Mouse (Mus musculus) midbrain, embryonic 13.5 days (tissue): ENCODE measurements around the gene AC134908.4. TPM values are rescaled to one million over a fixed set of nuclear protein-coding genes. Genes with fewer than 3 reads are reported as not detected.
A peak's percentile ranks its signal among the peaks of the same experiment; 100 is the strongest.
"Not testable (repeated sequence)": the region's sequence is repeated elsewhere in the genome, so short reads cannot be mapped to it uniquely, and the experiment has no call there.

Experiments
- ATAC-seq: fragments of 200-750 bp; cut with Nextera tagmentation; 2 replicates; pipeline ENCODE4 v1.8.0; 2017; ENCODE audit warnings: mild to moderate bottlenecking, moderate TSS enrichment, moderate library complexity
- H3K27ac ChIP-seq: fragments of 300-500 bp; sonication (generic); 2 replicates; pipeline ENCODE4 v1.5.1; 2015; ENCODE audit warnings: inconsistent platforms, mild to moderate bottlenecking, moderate library complexity
- H3K27me3 ChIP-seq: fragments of 300-500 bp; sonication (generic); 2 replicates; pipeline ENCODE4 v1.6.1; 2015; ENCODE audit warnings: mild to moderate bottlenecking, inconsistent platforms
- H3K36me3 ChIP-seq: fragments of 300-500 bp; sonication (generic); 2 replicates; pipeline ENCODE4 v1.6.1; 2015; ENCODE audit warnings: mild to moderate bottlenecking, inconsistent platforms
- H3K4me1 ChIP-seq: fragments of 300-500 bp; sonication (generic); replicated peaks from 2 replicates; pipeline ENCODE4 v1.6.1; 2015; ENCODE audit warnings: inconsistent platforms
- H3K4me2 ChIP-seq: fragments of 300-500 bp; sonication (generic); replicated peaks from 2 replicates; pipeline ENCODE4 v1.6.1; 2015; ENCODE audit warnings: moderate library complexity, mild to moderate bottlenecking, inconsistent platforms
- H3K4me3 ChIP-seq: fragments of 300-500 bp; sonication (generic); replicated peaks from 2 replicates; pipeline ENCODE4 v1.5.1; 2015; ENCODE audit warnings: mild to moderate bottlenecking, inconsistent platforms
- H3K9ac ChIP-seq: fragments of 300-500 bp; sonication (generic); replicated peaks from 2 replicates; pipeline ENCODE4 v1.6.1; 2015; ENCODE audit warnings: mild to moderate bottlenecking, inconsistent platforms
- H3K9me3 ChIP-seq: fragments of 300-500 bp; sonication (generic); 2 replicates; pipeline ENCODE4 v1.6.1; 2016; ENCODE audit warnings: mild to moderate bottlenecking, inconsistent platforms
- WGBS: fragments of 180-500 bp; shearing (Covaris S2); methylation state at CpG from one replicate; pipeline ENCODE4 v1.1.7; 2015; 5-methylcytosine and 5-hydroxymethylcytosine counted together
- polyA plus RNA-seq: library from polyadenylated mRNA; unstranded; fragments of >200 nt; fragmentation: Nextera tagmentation; extraction: Ambion mirVana; gene quantifications from 2 replicates; pipeline ENCODE4 v1.2.1, GENCODE M21; 2015

AC134908.4 gene
- polyA plus RNA-seq, 1 experiment from 2014 or later = not detected

- no peak overlapping the region for H3K27ac ChIP-seq
- peaks cover 18% of the 10 kb centered on the region for H3K4me1 ChIP-seq
- no peaks in the 10 kb centered on the region for H3K9me3 ChIP-seq
- no peak overlapping the region for H3K9ac ChIP-seq
- WGBS = 90% methylated on average over 11 of the region's 11 CpGs
- no peak for ATAC-seq
- no peak overlapping the region for H3K4me2 ChIP-seq
- H3K36me3 ChIP-seq = peaks cover 44% of the 10 kb centered on the region
- no peak overlapping the region for H3K4me3 ChIP-seq
- peaks cover 41% of the 10 kb centered on the region for H3K27me3 ChIP-seq
These were observed 22.2 kb upstream of the AC134908.4 start for GRCm38 (mm10) chr17:25817662-25818061.

GRCm38 (mm10) chr17:25813471-25813870, 18.0 kb upstream of the AC134908.4 start:
- Histone ChIP-seq H3K27ac (no peak overlapping the region), H3K27me3 (peaks cover 24% of the 10 kb centered on the region), H3K9me3 (no peaks in the 10 kb centered on the region), H3K4me3 (peak overlapping the region; percentile 17), H3K4me2 (peak overlapping the region; percentile 39), H3K36me3 (peaks cover 25% of the 10 kb centered on the region), H3K4me1 (peaks cover 46% of the 10 kb centered on the region), H3K9ac (peak overlapping the region; percentile 65)
- ATAC-seq = no peak
- WGBS = 3% methylated on average over 20 of the region's 20 CpGs

DNA sequence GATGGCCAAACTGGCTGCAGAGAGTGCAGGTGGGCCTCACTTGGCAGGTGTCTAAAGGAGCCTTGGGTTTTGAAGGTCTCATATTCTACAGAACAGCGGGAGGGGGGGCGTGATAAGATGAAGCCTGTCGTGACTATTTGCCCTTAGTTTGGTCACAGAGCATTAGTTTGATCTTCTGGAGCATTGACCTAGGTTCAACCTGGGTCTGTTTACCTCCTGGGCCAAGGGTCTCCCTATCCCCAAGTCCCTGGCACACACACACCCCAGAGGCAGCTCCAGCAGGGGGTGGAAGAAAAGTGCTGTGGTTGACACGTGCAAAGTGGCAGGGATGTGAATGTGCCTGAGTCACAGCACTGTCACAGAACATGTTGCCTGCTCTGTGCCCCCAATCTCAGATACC, 15.4 kb upstream of the AC134908.4 start:
- peak overlapping the region; percentile 88 for H3K4me2 ChIP-seq
- no peaks in the 10 kb centered on the region for H3K9me3 ChIP-seq
- no peaks in the 10 kb centered on the region for H3K36me3 ChIP-seq
- peak overlapping the region; percentile 96; the same call in 1 of the 2 replicates for H3K9ac ChIP-seq
- ATAC-seq = no peak
- H3K27me3 ChIP-seq = peaks cover 6% of the 10 kb centered on the region; the same call in 1 of the 2 replicates
- H3K4me1 ChIP-seq = peaks cover 52% of the 10 kb centered on the region
- 69% methylated on average over 4 of the region's 4 CpGs for WGBS
- peak overlapping the region; percentile 88 for H3K4me3 ChIP-seq
- H3K27ac ChIP-seq = no peak overlapping the region

DNA sequence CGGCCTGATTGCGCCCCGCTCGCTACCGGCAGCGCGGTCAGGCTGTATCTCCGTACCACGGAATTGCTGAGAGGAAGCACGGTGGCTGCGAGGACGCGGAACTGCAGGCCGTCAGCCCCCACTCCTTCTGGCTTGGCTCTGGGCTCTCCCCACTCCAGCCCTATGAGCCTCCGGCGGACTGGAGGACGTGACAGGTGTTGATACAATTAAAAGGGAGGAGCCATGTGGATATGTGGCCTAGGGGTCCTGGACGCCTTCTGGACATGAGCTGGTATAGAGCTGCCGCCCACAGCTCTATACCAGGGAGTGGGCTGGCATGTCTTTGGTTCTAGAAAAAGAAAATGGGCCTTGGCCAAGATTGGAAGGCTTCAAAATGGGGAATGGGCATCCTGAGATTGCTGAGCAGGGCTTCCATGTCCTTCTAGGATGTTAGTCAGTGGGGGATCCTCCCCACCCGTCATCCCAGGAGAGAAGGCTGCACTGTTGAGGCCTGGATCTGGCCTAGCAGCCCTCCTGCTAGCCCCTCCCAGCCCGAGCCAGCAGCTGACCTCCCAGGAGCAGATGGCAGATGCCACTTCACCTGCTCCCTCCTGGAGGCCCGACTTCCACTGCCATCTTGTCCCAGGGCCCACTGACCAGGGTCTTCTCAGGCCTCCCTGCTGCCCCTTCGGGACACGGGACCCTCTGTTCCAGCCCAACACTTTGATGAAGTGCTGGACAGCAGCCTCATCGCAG, 14.3 kb upstream of the AC134908.4 start:
- H3K9me3 ChIP-seq = no peaks in the 10 kb centered on the region
- H3K36me3 ChIP-seq = no peaks in the 10 kb centered on the region
- H3K4me3 ChIP-seq = peak overlapping the region; percentile 88
- H3K9ac ChIP-seq = peak overlapping the region; percentile 96
- H3K27ac ChIP-seq = peak overlapping the region; percentile 99
- peaks cover 52% of the 10 kb centered on the region for H3K4me1 ChIP-seq
- ATAC-seq = peak; percentile 74
- peaks cover 6% of the 10 kb centered on the region; the same call in 1 of the 2 replicates for H3K27me3 ChIP-seq
- WGBS = 5% methylated on average over 25 of the region's 25 CpGs
- H3K4me2 ChIP-seq = peak overlapping the region; percentile 88

DNA sequence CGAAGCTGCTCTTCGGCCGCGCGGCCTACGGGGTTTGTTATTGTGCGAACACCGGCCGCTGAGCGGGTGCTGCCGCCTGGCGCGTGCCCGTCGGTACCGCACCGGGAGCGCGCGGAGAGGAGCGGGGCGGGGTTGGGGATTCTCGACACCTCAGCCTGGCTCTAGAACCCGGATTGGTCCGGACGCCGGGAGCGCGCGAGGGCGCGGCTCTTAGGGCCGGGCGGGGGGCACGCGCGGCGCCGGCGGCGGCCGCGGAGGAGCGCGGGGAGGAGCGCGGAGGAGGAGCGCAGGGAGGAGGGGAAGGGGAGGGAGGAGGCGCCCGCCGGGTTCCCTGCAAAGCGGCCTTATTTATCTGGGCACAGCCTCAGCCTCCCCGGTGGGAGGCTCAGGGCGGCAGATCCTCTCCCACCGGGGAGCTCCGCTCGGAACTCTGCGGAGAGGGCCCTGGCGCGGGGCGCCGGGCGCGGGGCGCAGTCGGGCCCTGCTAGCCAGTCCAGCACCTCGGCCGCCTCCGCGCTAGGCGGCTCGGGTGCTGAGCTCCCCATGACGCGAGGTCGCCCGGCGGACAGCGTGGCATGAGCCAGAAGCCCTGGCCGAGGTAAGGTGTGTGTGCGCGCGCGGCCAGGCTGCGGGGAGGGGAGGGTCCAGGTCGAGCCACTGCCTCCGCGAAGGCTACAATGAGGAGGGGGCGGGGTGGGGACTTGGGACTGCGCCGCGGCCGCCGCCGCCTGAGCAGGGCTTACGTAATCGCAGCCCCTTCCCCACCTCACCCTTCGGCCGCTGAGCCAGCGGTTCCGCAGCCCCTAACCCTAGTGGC, 13.5 kb upstream of the AC134908.4 start, which contains the start of gene Fbxl16:
Fbxl16 (plus strand) TSS at position 297 of the 817 bp plus-strand sequence.
- H3K4me3 ChIP-seq = peak within 1 kb of the TSS; percentile 88
- peaks cover 6% of the 10 kb centered on the region; the same call in 1 of the 2 replicates for H3K27me3 ChIP-seq
- H3K36me3 ChIP-seq = no peaks in the 10 kb centered on the region
- H3K9me3 ChIP-seq = no peaks in the 10 kb centered on the region
- WGBS = under 1% methylated on average over 76 of the region's 100 CpGs
- ATAC-seq = peak; percentile 77
- peaks cover 51% of the 10 kb centered on the region for H3K4me1 ChIP-seq
- peak within 1 kb of the TSS; percentile 88 for H3K4me2 ChIP-seq
- H3K27ac ChIP-seq = peak within 1 kb of the TSS; percentile 99
- peak within 1 kb of the TSS; percentile 96 for H3K9ac ChIP-seq

GRCm38 (mm10) chr17:25808028-25808427, 12.6 kb upstream of the AC134908.4 start:
- Histone ChIP-seq H3K9me3 (no peaks in the 10 kb centered on the region), H3K27me3 (peaks cover 6% of the 10 kb centered on the region; the same call in 1 of the 2 replicates), H3K4me3 (peak overlapping the region; percentile 88), H3K27ac (peak overlapping the region; percentile 99), H3K9ac (peak overlapping the region; percentile 96), H3K4me1 (peaks cover 52% of the 10 kb centered on the region), H3K36me3 (no peaks in the 10 kb centered on the region), H3K4me2 (peak overlapping the region; percentile 88)
- 32% methylated on average over 5 of the region's 5 CpGs for WGBS
- no peak for ATAC-seq

- 55% methylated on average over 2 of the region's 2 CpGs for WGBS
- H3K4me3 ChIP-seq = not testable (repeated sequence)
- H3K4me1 ChIP-seq = peaks cover 52% of the 10 kb centered on the region
These were observed 12.0 kb upstream of the AC134908.4 start for GRCm38 (mm10) chr17:25807452-25807851.

DNA sequence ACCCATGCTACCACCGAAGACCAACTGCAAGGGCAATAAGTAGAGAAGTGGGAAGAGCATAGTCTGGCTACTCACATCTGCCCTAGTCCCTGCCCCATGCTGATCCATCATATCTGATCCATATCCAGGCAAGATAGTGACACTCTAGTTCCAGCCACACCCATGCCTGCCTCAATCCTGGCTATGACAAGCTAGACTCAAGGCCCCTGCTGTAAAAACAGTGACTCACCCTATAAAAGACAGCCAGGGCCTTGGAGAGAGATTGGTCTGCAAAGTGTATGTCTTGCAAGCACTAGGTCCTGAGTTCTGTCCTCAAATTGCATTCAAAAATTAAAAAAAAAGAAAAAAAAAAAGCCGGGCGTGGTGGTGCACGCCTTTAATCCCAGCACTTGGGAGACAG, 11.0 kb upstream of the AC134908.4 start:
- Histone ChIP-seq H3K4me1 (peaks cover 52% of the 10 kb centered on the region), H3K36me3 (no peaks in the 10 kb centered on the region), H3K4me3 (no peak overlapping the region), H3K27ac (no peak overlapping the region), H3K4me2 (no peak overlapping the region), H3K9ac (no peak overlapping the region), H3K9me3 (no peaks in the 10 kb centered on the region), H3K27me3 (no peaks in the 10 kb centered on the region)
- 95% methylated on average over 4 of the region's 4 CpGs for WGBS
- ATAC-seq = no peak

More at GRCm38 (mm10) chr17:25807452-25807851, 12.0 kb upstream of the AC134908.4 start:
- not testable (repeated sequence) for H3K27me3 ChIP-seq, H3K27ac ChIP-seq, H3K9me3 ChIP-seq, H3K36me3 ChIP-seq, H3K9ac ChIP-seq, ATAC-seq, H3K4me2 ChIP-seq

DNA sequence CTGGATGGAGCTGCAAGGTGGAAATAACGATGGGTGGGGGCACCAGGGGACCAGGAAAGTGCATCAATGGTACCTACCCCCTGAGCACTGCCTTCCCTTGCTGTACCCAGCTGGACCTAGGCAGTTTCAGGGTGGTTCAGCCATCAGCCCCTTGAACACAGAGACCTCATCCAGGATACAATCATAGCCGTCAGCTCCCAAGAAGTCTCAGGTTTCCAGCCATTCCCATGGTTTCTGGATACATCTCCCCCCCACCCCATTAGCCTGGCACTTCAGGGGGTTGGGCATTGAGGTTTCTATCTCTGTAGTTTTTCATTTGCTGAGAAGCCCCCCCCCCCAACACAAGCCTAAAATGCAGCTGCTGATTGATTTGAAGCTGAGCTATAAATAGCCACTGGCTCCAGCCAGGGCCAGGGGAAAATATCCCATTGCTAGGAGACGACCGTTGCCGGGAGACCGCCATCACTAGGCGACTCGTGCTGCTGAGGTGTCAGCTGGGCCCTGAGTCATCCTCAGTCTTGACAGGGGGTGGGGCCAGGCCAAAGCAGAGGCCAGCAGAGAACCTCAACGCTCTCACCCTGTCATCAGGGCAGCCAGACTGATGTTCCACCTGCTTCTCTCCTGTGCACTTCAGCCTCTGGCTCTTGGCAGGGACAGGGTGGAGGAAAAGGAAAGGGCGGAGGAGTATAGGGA, 7.5 kb upstream of the AC134908.4 start:
- Histone ChIP-seq H3K9ac (peak overlapping the region; percentile 51), H3K27ac (peak overlapping the region; percentile 95), H3K4me1 (peaks cover 32% of the 10 kb centered on the region), H3K36me3 (no peaks in the 10 kb centered on the region), H3K9me3 (no peaks in the 10 kb centered on the region), H3K4me2 (peak overlapping the region; percentile 52), H3K4me3 (peak overlapping the region; percentile 12; the same call in 1 of the 2 replicates), H3K27me3 (no peaks in the 10 kb centered on the region)
- WGBS = 6% methylated on average over 10 of the region's 10 CpGs
- peak; percentile 95 for ATAC-seq

DNA sequence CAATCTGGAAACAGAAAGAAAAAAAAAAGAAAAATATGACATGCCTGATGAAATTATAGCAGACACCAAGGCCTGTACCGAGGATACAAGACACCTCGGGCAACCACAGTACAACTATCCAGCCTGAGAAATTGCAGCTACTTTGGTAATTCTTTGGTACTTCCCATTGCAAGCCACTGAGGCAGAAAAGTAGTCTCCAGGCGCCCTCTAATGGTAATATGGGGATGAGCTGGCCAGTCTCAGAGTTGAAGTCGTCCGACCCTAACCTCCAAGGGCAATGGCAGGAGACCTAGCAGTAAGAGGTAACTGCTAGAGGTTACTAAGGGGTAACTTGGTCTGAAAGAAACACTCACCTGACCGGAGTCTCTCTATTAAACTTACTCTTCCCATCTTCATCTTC, 5.6 kb upstream of the AC134908.4 start:
- no peak overlapping the region for H3K4me2 ChIP-seq
- no peaks in the 10 kb centered on the region for H3K9me3 ChIP-seq
- no peak overlapping the region for H3K27ac ChIP-seq
- no peak overlapping the region for H3K9ac ChIP-seq
- ATAC-seq = no peak
- H3K27me3 ChIP-seq = no peaks in the 10 kb centered on the region
- no peaks in the 10 kb centered on the region for H3K36me3 ChIP-seq
- no peak overlapping the region for H3K4me3 ChIP-seq
- WGBS = 10% methylated on average over 6 of the region's 6 CpGs
- peaks cover 42% of the 10 kb centered on the region for H3K4me1 ChIP-seq

DNA sequence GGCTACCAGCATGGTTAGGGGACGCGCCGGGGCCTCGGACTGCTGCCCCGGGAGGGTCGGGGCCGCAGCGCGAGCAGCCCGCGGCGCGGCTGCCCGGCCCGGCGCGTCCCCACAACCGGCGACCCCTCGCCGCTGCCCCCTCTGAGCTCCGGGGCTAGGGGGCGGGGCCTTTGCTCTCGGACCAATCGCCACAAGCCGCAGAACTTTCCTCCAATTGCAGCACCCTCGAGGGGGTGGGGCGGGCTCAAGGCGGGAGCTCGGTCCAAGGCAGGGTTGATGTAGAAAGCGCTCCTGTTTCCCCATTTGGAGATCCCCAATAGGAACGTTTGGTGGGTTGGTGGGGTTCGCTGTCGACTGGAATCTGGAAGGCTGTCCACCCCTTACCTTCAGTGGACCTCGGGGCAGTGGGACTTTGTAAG, 1.5 kb upstream of the AC134908.4 start, which contains the start of gene Metrn:
Metrn (minus strand) TSS at position 186 of the 419 bp plus-strand sequence.
- Histone ChIP-seq H3K9ac (peak within 1 kb of the TSS; percentile 71), H3K27ac (peak within 1 kb of the TSS; percentile 60; the same call in 1 of the 2 replicates), H3K27me3 (no peaks in the 10 kb centered on the region), H3K4me2 (peak within 1 kb of the TSS; percentile 82), H3K36me3 (no peaks in the 10 kb centered on the region), H3K9me3 (no peaks in the 10 kb centered on the region), H3K4me3 (peak within 1 kb of the TSS; percentile 64), H3K4me1 (peaks cover 55% of the 10 kb centered on the region)
- ATAC-seq = peak; percentile 57
- under 1% methylated on average over 35 of the region's 35 CpGs for WGBS
